Mouse (Mus musculus): Measurements from ENCODE around the gene Olfr1359.

Olfr1359 gene

DNA sequence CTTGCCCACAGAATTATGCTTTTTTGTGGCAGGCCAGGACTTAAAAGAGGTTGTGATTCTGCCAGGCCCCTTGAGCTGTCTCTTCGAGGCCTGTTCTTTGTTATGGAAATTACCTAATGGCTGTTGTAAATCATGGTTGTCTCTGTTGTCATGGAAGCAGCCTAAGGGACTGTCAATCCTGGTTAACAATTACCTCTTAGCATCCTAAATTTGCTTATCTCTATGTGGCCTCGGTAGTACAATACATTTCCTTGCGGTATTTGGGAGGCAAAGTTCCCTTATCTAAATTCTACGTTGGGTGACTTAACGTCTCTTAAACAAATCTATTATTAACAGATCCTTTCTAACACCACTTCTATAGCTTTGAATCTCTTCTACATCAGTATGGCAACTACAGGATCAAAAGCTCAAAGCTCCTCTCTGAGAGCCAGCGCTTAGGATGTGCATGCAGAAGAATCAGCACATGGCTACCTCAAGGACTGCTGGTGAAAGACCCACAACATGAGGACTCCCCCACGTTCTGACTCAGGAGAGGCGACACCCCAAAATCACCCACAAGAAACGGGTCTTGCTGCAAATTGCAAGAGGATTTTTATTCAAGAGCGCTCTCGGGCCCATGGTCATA, 30.1 kb downstream of the Olfr1359 start:
- DNase-seq, result no peak

DNA sequence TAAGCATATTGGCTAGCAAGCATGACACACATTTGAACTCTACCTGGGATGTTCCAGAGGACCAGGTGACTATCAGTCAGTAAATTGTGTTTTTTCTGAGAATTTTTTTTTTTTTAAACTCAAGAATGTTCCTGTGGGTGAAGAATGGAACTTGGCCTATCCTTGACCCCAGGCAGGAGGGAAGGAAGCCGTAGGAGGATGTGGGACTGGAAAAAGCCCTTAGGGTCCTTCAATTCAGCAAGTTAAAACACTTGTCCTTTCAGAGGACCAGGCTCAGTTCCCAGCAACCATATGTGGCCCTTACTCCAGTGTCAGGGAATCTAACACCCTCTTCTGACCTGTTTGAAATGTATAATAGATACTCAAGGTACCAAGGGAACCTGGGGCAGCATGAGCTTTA, 31.6 kb downstream of the Olfr1359 start:
- no peak for DNase-seq

DNA sequence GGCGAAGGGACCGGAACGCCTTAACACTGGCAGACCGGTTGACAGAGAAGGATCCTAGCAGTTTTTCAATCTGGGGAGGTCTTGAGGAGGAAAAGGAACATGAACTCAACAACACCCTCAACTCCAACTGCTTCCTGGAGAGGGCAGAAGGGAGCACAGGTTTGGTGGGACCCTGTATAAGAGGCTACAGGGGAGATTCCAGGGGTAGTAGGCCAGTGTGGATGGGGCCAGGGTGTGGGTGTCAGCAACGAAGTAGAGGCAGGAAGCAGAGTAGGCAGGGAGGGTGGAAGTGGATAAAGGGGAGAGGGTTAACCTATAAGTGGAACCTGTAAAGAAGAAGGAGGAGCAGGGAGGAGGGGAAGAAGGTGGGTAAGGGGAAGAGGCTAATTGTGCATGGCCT, 35.6 kb downstream of the Olfr1359 start:
- peak in 1 of 2 experiments; percentile 15 for DNase-seq

DNA sequence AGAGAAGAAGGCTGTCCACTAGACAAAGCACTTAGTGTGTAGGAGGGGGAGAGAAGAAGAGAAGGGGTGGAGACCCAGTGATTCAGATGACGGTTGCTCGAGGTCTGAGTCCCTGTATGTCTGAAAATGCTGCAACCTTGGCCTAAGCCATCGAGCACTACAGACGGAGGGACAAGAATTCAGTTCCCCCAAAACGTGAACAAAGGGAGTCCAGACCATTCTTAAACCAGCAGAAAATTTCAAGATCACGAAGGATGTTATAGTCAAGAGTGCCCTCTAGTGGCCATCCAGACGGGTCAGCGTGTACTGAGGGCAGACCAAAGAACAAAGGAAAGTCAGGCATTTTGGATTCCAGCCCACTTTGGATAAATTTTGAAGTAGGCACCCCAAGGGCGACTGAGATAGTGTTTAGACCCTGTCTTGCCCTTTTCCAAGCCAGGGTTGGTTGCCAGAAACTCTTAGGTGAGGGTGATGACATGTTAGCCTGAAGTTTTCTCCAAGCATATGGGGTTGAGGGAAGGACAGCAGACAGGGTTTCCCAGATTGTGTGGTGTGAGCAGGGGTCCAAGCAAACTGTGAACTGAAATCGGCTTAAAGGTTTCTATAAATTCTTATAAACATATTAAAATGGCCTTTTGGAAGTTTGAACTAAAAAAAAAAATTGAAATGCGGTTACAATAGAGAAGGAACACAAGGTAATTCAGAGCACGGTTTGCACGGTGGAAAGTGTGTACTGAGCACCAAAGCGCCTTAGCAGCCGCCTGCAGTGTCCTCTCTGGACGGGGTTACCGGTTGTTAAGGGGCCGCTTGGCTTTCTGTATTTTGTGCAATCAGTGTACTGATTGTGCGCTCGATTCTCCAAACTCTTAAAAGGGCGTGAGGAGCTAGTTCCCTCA, 36.3 kb downstream of the Olfr1359 start:
- DNase-seq, result peak; percentile 87 to 89

DNA sequence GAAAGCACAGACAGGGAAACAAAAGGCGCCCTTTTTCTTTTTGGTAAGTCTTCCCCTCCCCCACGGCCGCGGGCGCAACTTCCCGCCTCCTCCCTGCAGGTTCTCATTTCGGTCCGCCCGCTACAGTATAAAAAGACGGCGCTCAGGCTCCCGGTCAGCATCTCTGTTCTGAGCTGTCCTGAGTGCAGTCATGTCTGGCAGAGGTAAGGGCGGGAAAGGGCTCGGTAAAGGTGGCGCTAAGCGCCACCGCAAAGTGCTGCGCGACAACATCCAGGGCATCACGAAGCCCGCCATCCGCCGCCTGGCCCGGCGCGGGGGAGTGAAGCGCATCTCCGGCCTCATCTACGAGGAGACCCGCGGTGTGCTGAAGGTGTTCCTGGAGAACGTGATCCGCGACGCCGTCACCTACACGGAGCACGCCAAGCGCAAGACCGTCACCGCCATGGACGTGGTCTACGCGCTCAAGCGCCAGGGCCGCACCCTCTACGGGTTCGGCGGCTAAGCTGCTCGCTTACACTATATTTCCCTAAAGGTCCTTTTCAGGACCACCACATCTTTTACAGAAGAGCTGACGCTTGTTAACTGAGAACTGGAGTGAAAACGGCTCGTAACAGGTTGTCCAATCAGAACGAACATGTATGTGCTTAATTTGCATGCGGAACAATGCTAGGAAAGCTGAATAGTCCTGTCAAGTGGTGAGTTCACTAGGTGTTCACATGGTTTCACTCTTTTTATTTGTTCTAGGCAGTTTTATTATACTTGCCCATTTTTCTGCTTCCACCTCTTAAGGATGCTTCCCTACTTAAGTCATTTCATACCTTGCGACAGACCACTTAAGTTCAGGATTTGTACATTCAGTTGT, 37.2 kb downstream of the Olfr1359 start, which contains the start of gene Hist1h4j:
Gene Hist1h4j, plus strand, starts transcription at position 159 of the 862 bp plus-strand sequence.
- peak; percentile 84 to 87 for DNase-seq

DNA sequence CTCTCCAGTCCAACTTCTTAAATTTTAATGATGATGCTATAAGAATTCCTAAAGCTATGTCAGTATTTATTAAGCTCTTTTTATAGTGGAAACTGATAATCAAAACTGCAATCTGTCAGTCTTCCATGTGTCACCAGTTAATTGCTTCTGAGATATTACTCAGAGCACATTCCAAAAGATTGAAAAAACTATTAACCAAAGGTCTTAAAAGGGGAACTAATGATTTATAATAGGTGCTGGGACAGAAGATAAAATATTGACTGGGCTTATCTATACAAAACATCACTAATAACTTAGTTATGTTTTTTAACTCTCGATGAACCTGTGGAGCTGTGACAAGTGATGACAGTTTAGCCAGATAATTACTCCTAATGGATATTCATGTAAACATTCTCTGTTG, 47.1 kb downstream of the Olfr1359 start:
- no peak for DNase-seq

DNA sequence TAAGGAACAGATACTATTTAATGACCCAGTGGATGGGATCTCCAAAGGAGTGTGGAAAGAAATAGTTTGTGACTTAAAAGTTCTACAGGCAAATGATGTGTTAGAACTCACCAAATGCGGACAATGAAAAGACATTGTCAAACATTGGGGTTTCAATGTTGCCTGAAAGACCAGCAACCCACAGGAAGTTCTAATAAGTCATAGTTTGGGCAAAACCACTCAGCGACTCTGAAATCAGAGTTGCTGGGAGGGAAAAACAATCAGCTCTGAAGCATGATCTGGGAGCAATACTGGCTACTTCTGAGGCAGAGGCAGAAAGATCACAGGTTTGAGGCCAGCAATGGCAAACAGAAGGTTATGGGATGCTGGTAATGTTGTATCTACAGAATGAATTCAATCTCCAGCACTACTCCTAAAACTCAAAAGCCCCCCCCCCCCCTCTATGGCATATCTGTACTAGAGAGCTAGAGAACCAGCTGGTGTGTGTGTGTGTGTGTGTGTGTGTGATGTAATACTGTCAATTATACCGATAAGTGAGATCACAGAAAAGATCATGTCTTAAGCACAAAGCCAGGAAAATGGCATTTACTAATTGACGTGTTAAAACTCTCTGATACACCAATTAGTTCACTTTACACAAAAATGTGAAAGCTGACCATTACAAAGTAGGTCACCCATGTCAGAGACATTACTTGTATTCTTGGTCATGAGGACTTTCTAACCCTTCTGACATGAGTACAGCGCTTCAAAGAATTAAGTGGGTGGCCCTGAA, 51.7 kb downstream of the Olfr1359 start:
- DNase-seq, result no peak

DNA sequence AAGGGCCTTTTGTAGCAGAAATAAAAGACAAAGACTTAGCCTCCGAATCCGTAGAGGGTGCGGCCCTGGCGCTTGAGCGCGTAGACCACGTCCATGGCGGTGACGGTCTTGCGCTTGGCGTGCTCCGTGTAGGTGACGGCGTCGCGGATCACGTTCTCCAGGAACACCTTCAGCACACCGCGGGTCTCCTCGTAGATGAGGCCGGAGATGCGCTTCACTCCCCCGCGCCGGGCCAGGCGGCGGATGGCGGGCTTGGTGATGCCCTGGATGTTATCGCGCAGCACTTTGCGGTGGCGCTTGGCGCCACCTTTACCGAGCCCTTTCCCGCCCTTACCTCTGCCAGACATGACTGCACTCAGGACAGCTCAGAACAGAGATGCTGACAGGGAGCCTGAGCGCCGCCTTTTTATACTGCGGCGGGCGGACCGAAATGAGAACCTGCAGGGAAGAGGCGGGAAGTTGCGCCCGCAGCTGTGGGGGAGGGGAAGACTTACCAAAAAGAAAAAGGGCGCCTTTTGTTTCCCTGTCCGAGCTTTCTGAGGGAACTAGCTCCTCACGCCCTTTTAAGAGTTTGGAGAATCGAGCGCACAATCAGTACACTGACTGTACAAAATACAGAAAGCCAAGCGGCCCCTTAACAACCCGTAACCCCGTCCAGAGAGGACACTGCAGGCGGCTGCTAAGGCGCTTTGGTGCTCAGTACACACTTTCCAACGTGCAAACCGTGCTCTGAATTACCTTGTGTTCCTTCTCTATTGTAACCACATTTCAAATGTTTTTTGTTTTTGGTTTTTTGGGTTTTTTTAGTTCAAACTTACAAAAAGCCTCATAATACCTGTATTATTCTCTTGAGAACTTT, 52.5 kb downstream of the Olfr1359 start, which contains the start of gene Hist1h4k:
Gene Hist1h4k, minus strand, starts transcription at position 347 of the 859 bp plus-strand sequence.
- peak; percentile 94 to 97 for DNase-seq

DNA sequence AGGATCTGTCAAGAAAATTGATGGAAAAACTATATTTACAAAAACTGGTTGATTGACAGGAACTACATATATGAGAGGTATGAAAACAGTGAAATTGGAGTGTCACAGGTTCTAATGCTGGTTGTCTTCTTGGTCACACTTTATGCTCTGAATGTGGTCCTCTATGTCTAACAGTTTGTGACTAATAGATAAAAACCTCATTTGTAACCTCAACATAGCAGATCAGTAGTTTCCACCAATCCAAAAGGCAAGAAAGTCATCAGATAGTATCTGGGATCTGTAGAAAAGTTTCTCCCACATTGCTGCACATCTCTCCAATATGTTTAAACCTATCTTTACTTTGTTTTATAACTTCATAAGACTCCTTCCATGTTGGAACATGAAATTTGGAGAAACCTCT, 53.5 kb downstream of the Olfr1359 start:
- DNase-seq, result no peak

DNA sequence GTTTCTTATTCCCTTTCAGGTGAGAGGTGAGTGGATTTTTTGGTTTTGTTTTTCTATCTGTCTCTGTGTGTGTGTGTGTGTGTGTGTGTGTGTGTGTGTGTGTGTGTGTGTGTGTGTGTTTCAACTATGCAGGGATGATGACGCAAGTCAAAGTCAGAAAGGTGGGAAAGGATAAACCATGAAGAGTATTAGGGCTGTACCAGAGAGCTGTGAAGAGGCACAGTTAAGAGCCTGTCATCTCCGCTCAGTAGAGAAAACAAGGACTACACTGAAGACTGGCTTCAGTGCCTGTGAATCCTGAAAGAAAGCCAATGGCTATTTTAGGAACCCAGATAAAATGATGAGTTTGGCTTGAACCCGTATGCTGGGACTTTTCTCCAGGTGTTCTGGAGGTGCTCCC, 53.9 kb downstream of the Olfr1359 start:
- no peak for DNase-seq

DNA sequence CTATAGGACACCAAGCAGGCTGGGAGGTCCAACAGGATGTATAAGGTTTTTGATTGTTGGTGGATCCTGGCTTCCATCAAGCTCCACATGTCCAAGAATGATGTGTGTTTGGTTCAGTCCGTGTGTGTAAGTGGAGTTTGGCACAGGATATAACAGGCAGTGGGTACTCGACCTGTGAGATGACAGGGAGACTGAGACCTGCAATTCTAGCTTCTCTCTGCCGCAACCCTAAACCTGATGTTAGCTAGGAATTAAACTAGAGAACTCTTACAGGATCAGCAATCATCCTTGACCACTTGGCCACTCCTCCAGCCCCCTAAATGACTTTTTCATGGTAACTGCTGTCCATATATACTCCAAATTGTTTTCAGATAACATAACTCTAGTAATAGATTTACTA, 54.4 kb downstream of the Olfr1359 start:
- DNase-seq, result no peak

DNA sequence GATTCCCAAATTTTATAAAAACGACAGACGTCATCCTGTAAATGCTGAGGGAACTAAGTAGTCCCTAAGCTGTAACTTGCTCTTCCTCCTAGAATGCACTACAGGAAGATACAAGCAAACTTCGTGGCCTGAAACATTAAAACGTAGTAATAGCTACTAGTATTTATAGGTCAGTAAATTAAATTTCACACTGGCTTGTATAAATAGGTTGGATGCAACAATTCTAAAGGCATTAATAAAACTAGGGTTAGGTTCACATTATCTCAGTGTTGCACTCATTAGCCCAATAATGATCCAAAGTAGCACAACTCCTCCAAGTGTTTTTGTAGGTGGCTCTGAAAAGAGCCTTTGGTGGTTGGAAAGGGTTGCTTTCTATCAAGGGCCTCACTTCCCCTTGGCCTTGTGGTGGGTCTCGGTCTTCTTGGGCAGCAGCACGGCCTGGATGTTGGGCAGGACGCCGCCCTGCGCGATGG, 55.2 kb downstream of the Olfr1359 start:
- DNase-seq, result no peak

DNA sequence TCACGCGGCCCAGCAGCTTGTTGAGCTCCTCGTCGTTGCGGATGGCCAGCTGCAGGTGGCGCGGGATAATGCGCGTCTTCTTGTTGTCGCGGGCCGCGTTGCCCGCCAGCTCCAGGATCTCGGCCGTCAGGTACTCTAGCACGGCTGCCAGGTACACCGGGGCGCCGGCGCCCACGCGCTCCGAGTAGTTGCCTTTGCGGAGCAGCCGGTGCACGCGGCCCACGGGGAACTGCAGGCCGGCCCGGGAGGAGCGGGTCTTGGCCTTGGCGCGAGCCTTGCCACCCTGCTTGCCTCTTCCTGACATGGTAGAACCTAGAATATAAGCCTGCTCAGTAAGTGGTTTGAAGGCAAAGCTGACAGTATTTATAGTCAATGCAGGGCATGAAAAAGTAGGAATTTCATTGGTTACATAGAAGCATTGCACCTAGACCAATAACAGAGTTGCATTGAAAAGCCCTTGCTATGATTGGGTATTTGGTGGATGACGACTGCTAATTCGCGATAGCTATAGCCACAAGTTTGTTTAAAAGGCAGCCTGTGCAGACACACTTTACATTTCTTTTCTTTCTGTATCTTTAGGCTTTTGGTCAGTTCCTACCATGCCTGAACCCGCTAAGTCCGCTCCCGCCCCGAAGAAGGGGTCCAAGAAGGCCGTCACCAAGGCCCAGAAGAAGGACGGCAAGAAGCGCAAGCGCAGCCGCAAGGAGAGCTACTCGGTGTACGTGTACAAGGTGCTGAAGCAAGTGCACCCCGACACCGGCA, 55.8 kb downstream of the Olfr1359 start, which contains the start of the genes Hist1h2ak and Hist1h2bn:
Gene Hist1h2ak, minus strand, starts transcription at position 304 of the 762 bp plus-strand sequence.
Gene Hist1h2bn, plus strand, starts transcription at position 600 of the 762 bp plus-strand sequence.
- peak; percentile 45 to 73 for DNase-seq

DNA sequence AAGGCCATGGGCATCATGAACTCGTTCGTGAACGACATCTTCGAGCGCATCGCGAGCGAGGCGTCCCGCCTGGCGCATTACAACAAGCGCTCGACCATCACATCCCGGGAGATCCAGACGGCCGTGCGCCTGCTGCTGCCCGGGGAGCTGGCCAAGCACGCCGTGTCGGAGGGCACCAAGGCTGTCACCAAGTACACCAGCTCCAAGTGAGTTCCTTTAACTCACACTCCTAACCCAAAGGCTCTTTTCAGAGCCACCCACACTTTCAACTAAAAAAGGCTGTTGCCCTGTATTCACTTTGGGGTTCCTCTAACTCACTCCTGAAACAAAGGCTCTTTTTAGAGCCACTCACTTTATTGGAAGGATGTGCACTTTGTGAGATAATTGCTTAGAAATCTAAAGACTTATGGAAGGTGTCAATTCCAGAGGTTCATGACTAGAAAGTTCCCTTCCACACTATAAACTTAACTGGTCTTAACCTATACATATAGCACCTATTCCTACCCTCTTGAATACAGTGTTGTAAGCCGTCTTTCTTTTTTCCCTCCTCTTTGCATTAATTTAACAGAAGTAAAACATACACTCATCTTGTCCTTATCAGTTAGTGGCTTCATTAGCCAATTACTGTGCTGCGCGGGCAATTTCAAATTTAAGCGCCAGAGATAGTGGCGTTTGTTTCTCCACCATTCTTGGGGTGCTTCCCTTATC, 56.5 kb downstream of the Olfr1359 start:
- DNase-seq, result peak; percentile 36 to 52

DNA sequence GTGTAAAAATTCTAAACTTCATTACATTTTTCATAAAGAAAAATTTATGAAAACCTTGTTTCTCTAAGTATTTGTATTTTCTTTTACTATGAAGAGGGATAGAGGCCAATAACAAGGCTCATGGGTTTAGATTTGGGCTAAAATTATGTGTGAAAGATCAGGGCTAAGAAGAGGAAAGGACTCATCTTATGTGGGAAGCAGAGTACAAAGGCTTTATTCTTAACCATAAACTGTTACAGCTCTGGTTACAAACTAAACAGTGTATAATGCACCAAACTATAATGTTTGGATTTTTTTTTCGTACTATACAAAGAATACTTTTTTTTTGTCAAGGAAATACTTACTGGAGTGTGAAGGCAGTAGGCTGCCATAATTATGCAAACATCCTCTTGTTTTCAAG, 57.8 kb downstream of the Olfr1359 start:
- DNase-seq, result no peak
